Mouse (Mus musculus) intestine, postnatal 0 days (tissue): ENCODE data around the gene Sulf2. TPM values are rescaled to one million over a fixed set of nuclear protein-coding genes. Genes with fewer than 3 reads are reported as not detected.

ENCODE experiments used
- ATAC-seq: fragments of 200-750 bp; cut with Nextera tagmentation; 2 replicates; pipeline ENCODE4 v1.8.0; 2017; ENCODE audit warnings: mild to moderate bottlenecking, moderate TSS enrichment, moderate library complexity
- H3K27ac ChIP-seq: fragments of 300-500 bp; sonication (generic); 2 replicates; pipeline ENCODE4 v1.5.1; 2014; ENCODE audit warnings: mild to moderate bottlenecking, low read depth, low read length, moderate library complexity
- H3K27me3 ChIP-seq: fragments of 300-500 bp; sonication (generic); replicated peaks from 2 replicates; pipeline ENCODE4 v1.6.1; 2014; ENCODE audit warnings: low read length, mixed read lengths; ENCODE audit not compliant: control insufficient read depth, insufficient read depth
- H3K36me3 ChIP-seq: fragments of 300-500 bp; sonication (generic); 2 replicates; pipeline ENCODE4 v1.6.1; 2014; ENCODE audit warnings: mild to moderate bottlenecking, moderate library complexity; ENCODE audit not compliant: control insufficient read depth, insufficient read depth
- H3K4me1 ChIP-seq: fragments of 300-500 bp; sonication (generic); replicated peaks from 2 replicates; pipeline ENCODE4 v1.6.1; 2014; ENCODE audit warnings: antibody characterized with exemption, low read length, mixed read lengths; ENCODE audit not compliant: control insufficient read depth, insufficient read depth
- H3K4me2 ChIP-seq: fragments of 300-500 bp; sonication (generic); replicated peaks from 2 replicates; pipeline ENCODE4 v1.6.1; 2014; ENCODE audit warnings: low read depth, mild to moderate bottlenecking, moderate library complexity
- H3K4me3 ChIP-seq: fragments of 300-500 bp; sonication (generic); 2 replicates; pipeline ENCODE4 v1.5.1; 2014; ENCODE audit warnings: low read depth, low read length
- H3K9ac ChIP-seq: fragments of 300-500 bp; sonication (generic); 2 replicates; pipeline ENCODE4 v1.6.1; 2014; ENCODE audit warnings: mild to moderate bottlenecking, low read depth, low read length
- H3K9me3 ChIP-seq: fragments of 300-500 bp; sonication (generic); 2 replicates; pipeline ENCODE4 v1.6.1; 2016; ENCODE audit warnings: mixed run types; ENCODE audit not compliant: control insufficient read depth
- CTCF ChIP-seq: sonication (generic); IDR thresholded peaks from 2 replicates; pipeline ENCODE4 v1.5.1; 2016; ENCODE audit warnings: low read depth, mild to moderate bottlenecking, control low read depth, antibody characterized with exemption, moderate library complexity
- WGBS: fragments of 180-500 bp; shearing (Covaris S2); extraction: QIAGEN DNeasy Blood & Tissue Kit; methylation state at CpG from one replicate; pipeline ENCODE4 v1.1.7; 2014; 5-methylcytosine and 5-hydroxymethylcytosine counted together
- polyA plus RNA-seq: library from polyadenylated mRNA; unstranded; fragments of >200 nt; fragmentation: Nextera tagmentation; extraction: Ambion mirVana; gene quantifications from 2 replicates; pipeline ENCODE4 v1.2.1, GENCODE M21; 2015

The Sulf2 gene
- polyA plus RNA-seq, 1 experiment from 2014 or later, result 66.4 TPM

DNA sequence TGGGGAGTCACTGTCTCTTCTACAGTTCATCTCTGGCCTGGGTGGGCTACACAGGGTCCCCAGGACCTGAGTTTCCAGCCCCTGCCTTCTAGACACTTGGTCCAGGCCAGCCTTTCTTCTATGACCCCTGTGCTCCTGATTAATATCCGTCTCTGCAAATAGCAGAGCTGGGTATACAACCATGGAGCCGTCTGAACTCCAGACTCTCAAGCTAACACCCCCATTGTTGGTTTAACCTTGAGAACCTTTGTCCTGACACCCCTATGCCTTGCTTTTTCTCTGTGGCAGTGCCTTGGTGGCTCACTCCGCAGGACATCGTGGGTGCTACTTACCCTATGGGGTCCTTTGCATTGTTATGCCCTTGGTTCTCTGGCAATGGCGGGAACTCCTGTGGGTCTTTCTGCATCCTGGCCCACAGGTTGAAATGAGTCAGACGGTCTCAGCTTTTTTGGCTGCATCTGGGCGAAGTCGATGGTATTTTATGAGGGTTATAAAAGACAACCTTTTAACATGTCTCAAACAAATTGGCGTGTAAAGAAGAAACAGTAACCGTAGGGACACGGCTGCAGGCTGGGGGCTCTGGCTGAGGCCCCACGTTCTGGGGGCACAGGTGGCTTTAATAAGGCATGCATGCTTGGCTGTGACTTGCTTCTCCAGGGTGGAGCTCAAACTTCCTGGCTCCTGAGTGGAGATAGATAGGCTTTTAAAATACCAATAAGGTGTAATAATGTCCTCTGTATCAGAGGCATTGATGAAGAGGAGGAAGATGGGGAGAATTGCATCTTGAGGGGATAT, 2.5 kb upstream of the Sulf2 start:
- peaks cover 6% of the 10 kb centered on the region; the same call in 1 of the 2 replicates for H3K4me1 ChIP-seq
- H3K9me3 ChIP-seq, result no peaks in the 10 kb centered on the region
- no peak overlapping the region for H3K4me3 ChIP-seq
- H3K27ac ChIP-seq, result peak overlapping the region; percentile 23; the same call in 1 of the 2 replicates
- TF ChIP-seq CTCF, result no peak
- 42% methylated on average over 12 of the region's 12 CpGs for WGBS
- no peak for ATAC-seq
- no peaks in the 10 kb centered on the region for H3K27me3 ChIP-seq
- no peaks in the 10 kb centered on the region for H3K36me3 ChIP-seq
- no peak overlapping the region for H3K9ac ChIP-seq
- no peak overlapping the region; the same call in 1 of the 2 replicates for H3K4me2 ChIP-seq

- Histone ChIP-seq H3K4me1 (peaks cover 6% of the 10 kb centered on the region; the same call in 1 of the 2 replicates), H3K36me3 (no peaks in the 10 kb centered on the region), H3K9me3 (no peaks in the 10 kb centered on the region), H3K27ac (peak overlapping the region; percentile 28; the same call in 1 of the 2 replicates), H3K27me3 (no peaks in the 10 kb centered on the region), H3K4me2 (no peak overlapping the region), H3K9ac (no peak overlapping the region), H3K4me3 (no peak overlapping the region)
- TF ChIP-seq CTCF, result no peak
- peak; percentile 68 for ATAC-seq
- WGBS, result 36% methylated on average over 2 of the region's 2 CpGs
Observed at GRCm38 (mm10) chr2:166157144-166157543, 1.7 kb upstream of the Sulf2 start.

- Histone ChIP-seq H3K27ac (no peak overlapping the region), H3K9ac (peak overlapping the region; percentile 89; the same call in 1 of the 2 replicates), H3K27me3 (no peaks in the 10 kb centered on the region), H3K4me1 (peaks cover 9% of the 10 kb centered on the region), H3K36me3 (no peaks in the 10 kb centered on the region), H3K4me2 (peak overlapping the region; percentile 98), H3K9me3 (no peaks in the 10 kb centered on the region), H3K4me3 (no peak overlapping the region)
- no peak for TF ChIP-seq CTCF
- 21% methylated on average over 12 of the region's 12 CpGs for WGBS
- no peak for ATAC-seq
Observed at GRCm38 (mm10) chr2:166156122-166156521, 659 bp upstream of the Sulf2 start.

DNA sequence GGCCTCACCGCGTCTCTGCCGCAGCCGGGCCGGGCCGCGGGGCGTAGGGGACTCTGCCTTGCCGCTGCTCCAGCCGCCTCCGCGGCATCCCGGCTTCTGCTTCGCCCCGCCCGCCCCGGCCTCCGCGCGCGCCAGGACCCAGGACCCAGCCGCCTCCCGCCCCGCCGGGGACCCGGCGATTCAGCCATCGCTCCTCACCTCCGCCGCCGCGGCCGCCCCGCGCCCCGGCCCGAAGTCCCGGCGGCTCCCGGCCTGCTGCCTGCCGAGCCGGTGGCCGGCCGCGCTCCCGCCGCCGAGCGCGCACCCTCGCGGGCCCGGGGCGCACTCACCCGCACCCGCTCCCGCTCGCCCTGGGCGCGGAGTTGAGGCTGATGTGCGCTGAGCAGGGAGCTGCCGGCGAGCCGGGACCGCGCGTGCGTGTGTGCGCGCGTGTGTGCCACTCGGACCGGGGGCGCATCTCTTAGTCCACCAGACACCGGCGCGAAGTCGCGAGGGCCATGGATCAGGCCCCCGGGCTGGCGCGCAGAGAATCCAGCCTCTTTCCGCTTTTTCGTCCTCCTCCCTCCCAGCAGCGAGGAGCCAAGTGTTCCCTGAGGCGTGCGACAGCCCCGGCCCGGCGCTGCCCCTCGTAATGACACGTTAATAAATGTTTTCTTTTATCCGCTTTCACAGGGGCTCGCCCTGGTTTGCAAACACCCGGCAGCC, 562 bp downstream of the Sulf2 start:
- no peaks in the 10 kb centered on the region for H3K9me3 ChIP-seq
- H3K27ac ChIP-seq, result peak overlapping the region; percentile 92
- under 1% methylated on average over 79 of the region's 95 CpGs for WGBS
- no peaks in the 10 kb centered on the region for H3K36me3 ChIP-seq
- H3K4me2 ChIP-seq, result peak overlapping the region; percentile 98
- no peak for TF ChIP-seq CTCF
- H3K27me3 ChIP-seq, result no peaks in the 10 kb centered on the region
- H3K4me1 ChIP-seq, result peaks cover 14% of the 10 kb centered on the region
- peak; percentile 7; the same call in 1 of the 2 replicates for ATAC-seq
- H3K4me3 ChIP-seq, result peak overlapping the region; percentile 72
- H3K9ac ChIP-seq, result peak overlapping the region; percentile 89

GRCm38 (mm10) chr2:166153891-166154711, 1.4 kb downstream of the Sulf2 start:
- peak; percentile 8; the same call in 1 of the 2 replicates for TF ChIP-seq CTCF
- WGBS, result under 1% methylated on average over 51 of the region's 51 CpGs
- Histone ChIP-seq H3K27me3 (no peaks in the 10 kb centered on the region), H3K27ac (peak overlapping the region; percentile 92), H3K4me1 (peaks cover 14% of the 10 kb centered on the region), H3K36me3 (no peaks in the 10 kb centered on the region), H3K4me3 (peak overlapping the region; percentile 72), H3K9me3 (no peaks in the 10 kb centered on the region), H3K9ac (peak overlapping the region; percentile 89), H3K4me2 (peak overlapping the region; percentile 98)
- ATAC-seq, result 0 out of 2 replicates have a peak, but pooled peaks have one; percentile 0

DNA sequence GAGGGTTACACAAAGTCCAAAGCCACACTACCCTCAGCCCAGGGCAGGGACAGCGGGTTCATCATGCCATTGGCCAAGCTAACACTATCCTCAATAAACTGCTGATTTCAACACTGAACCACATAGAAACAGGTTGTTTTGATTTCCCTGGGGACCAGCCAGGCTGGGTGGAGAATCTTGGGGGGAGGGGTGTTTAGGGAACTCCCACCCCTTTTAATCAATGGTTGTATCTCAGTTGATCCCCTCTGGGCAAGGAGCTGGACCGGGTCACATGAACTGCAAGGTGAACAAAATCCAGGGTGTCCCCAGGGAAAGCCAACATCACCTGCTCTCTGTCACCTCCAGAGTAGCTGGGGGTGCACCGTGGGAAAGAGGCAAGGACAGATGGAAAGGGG, 2.1 kb downstream of the Sulf2 start:
- peaks cover 20% of the 10 kb centered on the region for H3K4me1 ChIP-seq
- no peaks in the 10 kb centered on the region for H3K36me3 ChIP-seq
- H3K4me2 ChIP-seq, result peak overlapping the region; percentile 98
- H3K9ac ChIP-seq, result peak overlapping the region; percentile 26; the same call in 1 of the 2 replicates
- no peak for TF ChIP-seq CTCF
- no peaks in the 10 kb centered on the region for H3K9me3 ChIP-seq
- ATAC-seq, result peak; percentile 23
- WGBS, result 24% methylated on average over 3 of the region's 3 CpGs
- H3K27ac ChIP-seq, result peak overlapping the region; percentile 92
- peak overlapping the region; percentile 72 for H3K4me3 ChIP-seq
- H3K27me3 ChIP-seq, result no peaks in the 10 kb centered on the region
